Mouse (Mus musculus) liver, adult 2 months (tissue): ENCODE data around the gene Hist1h3e. TPM values are rescaled to one million over a fixed set of nuclear protein-coding genes. Genes with fewer than 3 reads are reported as not detected.
A peak's percentile ranks its signal among the peaks of the same experiment; 100 is the strongest.

ENCODE experiments used
- DNase-seq: peaks from one replicate; pipeline ENCODE4 v3.0.0-alpha.2; 2011; ENCODE audit warnings: low read depth, low spot score; ENCODE audit errors: extremely low read depth
- H3K27ac ChIP-seq: fragments of 200-500 bp; replicated peaks from 2 replicates; pipeline ENCODE4 v1.5.1; 2012; ENCODE audit warnings: low read depth, mild to moderate bottlenecking, control low read depth, inconsistent platforms, low read length; ENCODE audit not compliant: insufficient read depth
- H3K27me3 ChIP-seq: fragments of 200-500 bp; 2 replicates; pipeline ENCODE4 v1.6.1; 2012; ENCODE audit warnings: mild to moderate bottlenecking, moderate library complexity, low read length, inconsistent platforms; ENCODE audit not compliant: control insufficient read depth, insufficient read depth
- H3K36me3 ChIP-seq: fragments of 200-500 bp; 2 replicates; pipeline ENCODE4 v1.6.1; 2012; ENCODE audit warnings: low read length, inconsistent platforms; ENCODE audit not compliant: control insufficient read depth, insufficient read depth
- H3K4me1 ChIP-seq: fragments of 200-500 bp; 2 replicates; pipeline ENCODE4 v1.6.1; 2011; ENCODE audit warnings: low read length; ENCODE audit not compliant: control insufficient read depth, insufficient read depth
- H3K4me3 ChIP-seq: fragments of 200-500 bp; 2 replicates; pipeline ENCODE4 v1.5.1; 2011; ENCODE audit warnings: low read depth, mild to moderate bottlenecking, control low read depth, low read length, moderate library complexity; ENCODE audit not compliant: insufficient read depth
- H3K79me2 ChIP-seq: fragments of 200-500 bp; 2 replicates; pipeline ENCODE4 v1.6.1; 2012; ENCODE audit warnings: inconsistent platforms, mild to moderate bottlenecking, low read length, moderate library complexity; ENCODE audit not compliant: control insufficient read depth, insufficient read depth
- H3K9ac ChIP-seq: fragments of 200-500 bp; 2 replicates; pipeline ENCODE4 v1.6.1; 2012; ENCODE audit warnings: low read depth, mild to moderate bottlenecking, control low read depth, inconsistent platforms, low read length
- CTCF ChIP-seq: fragments of 200-500 bp; IDR thresholded peaks from 2 replicates; pipeline ENCODE4 v1.5.1; 2011; ENCODE audit warnings: low read depth, low read length, control low read depth
- POLR2A ChIP-seq: fragments of 200-500 bp; IDR thresholded peaks from 2 replicates; pipeline ENCODE4 v1.6.1; 2011; ENCODE audit warnings: low read length, control low read depth; ENCODE audit not compliant: insufficient read depth; ENCODE audit errors: extremely low read depth
- WGBS: fragments of 180-500 bp; shearing (Covaris S2); methylation state at CpG from one replicate; pipeline ENCODE4 v1.1.7; 2018; 5-methylcytosine and 5-hydroxymethylcytosine counted together
- polyA plus RNA-seq: library from polyadenylated mRNA; depleted of rRNA; stranded (reverse); fragments of >200 nt; gene quantifications from 2 replicates; pipeline ENCODE4 v1.2.3, GENCODE M21; 2012
- total RNA-seq: library from RNA; depleted of rRNA; stranded (reverse); fragments of >200 nt; gene quantifications from 2 replicates; pipeline ENCODE4 v1.2.3, GENCODE M21; 2014

The Hist1h3e gene
- total and polyA plus RNA-seq, 2 experiments, result 2.6 to 19.9 TPM

DNA sequence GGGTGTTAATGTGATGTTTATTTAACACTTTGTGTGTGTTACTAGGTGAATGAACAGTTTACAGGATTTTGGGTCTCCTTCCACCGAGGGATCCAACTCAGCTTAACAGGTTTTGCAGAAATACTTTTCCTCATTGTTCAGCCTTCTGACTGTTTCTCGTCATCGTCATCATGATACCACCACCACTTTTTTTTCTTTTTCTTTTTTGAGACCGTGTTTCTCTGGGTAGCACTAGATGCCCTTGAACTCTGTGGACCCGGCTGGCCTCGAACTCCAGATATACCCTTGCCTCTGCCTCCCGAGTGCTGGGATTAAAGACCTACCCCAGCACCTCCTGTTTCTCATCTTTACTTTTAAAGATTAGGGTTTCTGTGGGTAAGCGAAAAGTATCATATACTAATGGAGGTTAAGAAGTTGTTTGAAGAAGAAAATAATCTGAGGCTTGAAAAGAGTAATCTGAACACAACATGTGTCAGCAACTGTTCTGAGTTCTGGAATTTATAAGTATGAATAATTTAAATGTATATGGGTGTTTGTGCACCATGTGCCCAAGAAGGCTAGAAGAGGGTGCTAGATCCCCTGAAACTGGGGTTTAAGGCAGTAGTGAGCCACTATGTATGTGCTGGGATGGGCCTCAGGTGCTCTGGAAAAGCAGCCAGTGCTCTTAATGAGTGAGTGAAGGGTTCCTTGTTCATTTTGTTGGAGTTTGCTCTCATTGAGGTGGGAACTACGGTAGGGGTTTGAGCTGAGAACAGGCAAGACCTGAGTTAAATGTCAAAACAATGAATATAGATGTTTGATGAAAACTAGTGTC, 29.7 kb downstream of the Hist1h3e start:
- WGBS, result 17% methylated on average over 9 of the region's 9 CpGs
- H3K4me1 ChIP-seq, result peaks cover 11% of the 10 kb centered on the region
- peak overlapping the region; percentile 31; the same call in 1 of the 2 replicates for H3K9ac ChIP-seq
- DNase-seq, result peak; percentile 21
- no peaks in the 10 kb centered on the region for H3K79me2 ChIP-seq
- H3K4me3 ChIP-seq, result peak overlapping the region; percentile 56
- no peaks in the 10 kb centered on the region for H3K36me3 ChIP-seq
- H3K27ac ChIP-seq, result peak overlapping the region; percentile 27; the same call in 1 of the 2 replicates
- H3K27me3 ChIP-seq, result no peaks in the 10 kb centered on the region
- no peak for TF ChIP-seq CTCF

DNA sequence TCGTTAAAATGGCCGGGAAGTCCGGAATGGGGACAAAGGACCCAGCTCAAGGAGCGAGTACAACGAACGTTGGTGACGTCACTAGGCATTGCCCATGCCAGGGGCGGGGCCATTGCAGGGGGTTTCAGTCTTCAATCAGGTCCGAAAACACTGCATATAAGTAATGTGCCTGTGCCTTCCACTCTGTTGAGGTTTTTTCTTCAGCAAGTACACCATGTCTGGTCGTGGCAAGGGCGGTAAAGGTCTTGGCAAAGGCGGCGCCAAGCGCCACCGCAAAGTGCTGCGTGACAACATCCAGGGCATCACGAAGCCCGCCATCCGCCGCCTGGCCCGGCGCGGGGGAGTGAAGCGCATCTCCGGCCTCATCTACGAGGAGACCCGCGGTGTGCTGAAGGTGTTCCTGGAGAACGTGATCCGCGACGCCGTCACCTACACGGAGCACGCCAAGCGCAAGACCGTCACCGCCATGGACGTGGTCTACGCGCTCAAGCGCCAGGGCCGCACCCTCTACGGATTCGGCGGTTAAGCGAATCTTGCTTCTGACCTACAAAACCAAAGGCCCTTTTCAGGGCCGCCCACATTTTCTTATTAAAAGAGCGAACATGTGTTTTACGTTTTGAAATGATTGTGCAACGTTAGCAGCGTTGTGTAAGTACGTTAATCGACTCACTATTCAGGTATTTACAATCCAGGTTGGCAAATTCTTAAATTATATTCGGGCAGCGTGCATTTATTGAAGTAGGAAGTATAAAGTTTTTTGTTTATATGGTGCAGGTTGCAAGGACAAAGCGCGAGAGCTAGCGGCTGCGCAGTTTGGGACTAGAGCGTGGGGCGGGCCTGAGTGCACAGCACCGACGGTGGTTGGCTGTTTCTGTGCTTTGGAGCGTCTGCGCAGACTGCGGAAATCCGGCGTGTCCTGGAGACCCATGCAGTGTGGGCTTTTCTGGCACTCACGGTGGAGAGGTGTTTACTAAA, 31.0 kb downstream of the Hist1h3e start, which contains the start of gene Hist1h4h:
Gene Hist1h4h (plus strand): TSS at position 150 of the 975 bp plus-strand sequence.
- WGBS, result under 1% methylated on average over 61 of the region's 70 CpGs
- Histone ChIP-seq H3K79me2 (no peaks in the 10 kb centered on the region), H3K36me3 (no peaks in the 10 kb centered on the region), H3K4me3 (peak within 1 kb of the TSS; percentile 56), H3K27me3 (no peaks in the 10 kb centered on the region), H3K9ac (peak within 1 kb of the TSS; percentile 47), H3K27ac (peak within 1 kb of the TSS; percentile 52), H3K4me1 (peaks cover 11% of the 10 kb centered on the region)
- TF ChIP-seq POLR2A, result peak; percentile 99
- TF ChIP-seq CTCF, result no peak
- DNase-seq, result peak; percentile 93

- Histone ChIP-seq H3K9ac (peak overlapping the region; percentile 47), H3K4me1 (peaks cover 11% of the 10 kb centered on the region), H3K27ac (peak overlapping the region; percentile 52), H3K36me3 (no peaks in the 10 kb centered on the region), H3K4me3 (peak overlapping the region; percentile 56), H3K27me3 (no peaks in the 10 kb centered on the region), H3K79me2 (no peaks in the 10 kb centered on the region)
- peak; percentile 73 for DNase-seq
- no peak for TF ChIP-seq POLR2A
- TF ChIP-seq CTCF, result no peak
- under 1% methylated on average over 20 of the region's 20 CpGs for WGBS
Measured at GRCm38 (mm10) chr13:23530181-23530900, 31.8 kb downstream of the Hist1h3e start.

GRCm38 (mm10) chr13:23529480-23530165, 32.5 kb downstream of the Hist1h3e start:
- no peaks in the 10 kb centered on the region for H3K27me3 ChIP-seq
- 33% methylated on average over 2 of the region's 2 CpGs for WGBS
- no peak overlapping the region for H3K27ac ChIP-seq
- DNase-seq, result no peak
- H3K36me3 ChIP-seq, result no peaks in the 10 kb centered on the region
- peaks cover 11% of the 10 kb centered on the region for H3K4me1 ChIP-seq
- TF ChIP-seq CTCF, result no peak
- no peak for TF ChIP-seq POLR2A
- peak overlapping the region; percentile 29; the same call in 1 of the 2 replicates for H3K4me3 ChIP-seq
- H3K9ac ChIP-seq, result no peak overlapping the region
- no peaks in the 10 kb centered on the region for H3K79me2 ChIP-seq

- Histone ChIP-seq H3K27ac (no peak overlapping the region), H3K27me3 (no peaks in the 10 kb centered on the region), H3K36me3 (no peaks in the 10 kb centered on the region), H3K9ac (no peak overlapping the region), H3K79me2 (no peaks in the 10 kb centered on the region), H3K4me1 (peaks cover 7% of the 10 kb centered on the region), H3K4me3 (no peak overlapping the region)
- 93% methylated on average over 5 of the region's 5 CpGs for WGBS
- no peak for DNase-seq
- TF ChIP-seq POLR2A (no peak), CTCF (no peak)
Measured at GRCm38 (mm10) chr13:23529005-23529404, 33.2 kb downstream of the Hist1h3e start.
